Mouse (Mus musculus) liver, postnatal 0 days (tissue): ENCODE data around the gene Rab6a. TPM values are rescaled to one million over a fixed set of nuclear protein-coding genes. Genes with fewer than 3 reads are reported as not detected.

ENCODE experiments used
- ATAC-seq: fragments of 200-750 bp; cut with Nextera tagmentation; 2 replicates; pipeline ENCODE4 v1.8.0; 2017; ENCODE audit warnings: mild to moderate bottlenecking, moderate library complexity
- DNase-seq: peaks from one replicate; pipeline ENCODE4 v3.0.0-alpha.2; 2016
- H3K27ac ChIP-seq: fragments of 300-500 bp; sonication (generic); 2 replicates; pipeline ENCODE4 v1.5.1; 2014; ENCODE audit warnings: antibody characterized with exemption, moderate library complexity, mild to moderate bottlenecking, low read depth
- H3K27me3 ChIP-seq: fragments of 300-500 bp; sonication (generic); 2 replicates; pipeline ENCODE4 v1.6.1; 2014; ENCODE audit warnings: low read length, control low read depth, mixed read lengths; ENCODE audit not compliant: insufficient read depth
- H3K36me3 ChIP-seq: fragments of 300-500 bp; sonication (generic); replicated peaks from 2 replicates; pipeline ENCODE4 v1.6.1; 2014; ENCODE audit warnings: mild to moderate bottlenecking, control low read depth, low read length, moderate library complexity, mixed read lengths; ENCODE audit not compliant: insufficient read depth
- H3K4me1 ChIP-seq: fragments of 300-500 bp; sonication (generic); 2 replicates; pipeline ENCODE4 v1.6.1; 2014; ENCODE audit warnings: antibody characterized with exemption, mild to moderate bottlenecking, control low read depth; ENCODE audit not compliant: insufficient read depth
- H3K4me2 ChIP-seq: fragments of 300-500 bp; sonication (generic); 2 replicates; pipeline ENCODE4 v1.6.1; 2014; ENCODE audit warnings: low read depth, mild to moderate bottlenecking, low read length, moderate library complexity, mixed read lengths
- H3K4me3 ChIP-seq: fragments of 300-500 bp; sonication (generic); 2 replicates; pipeline ENCODE4 v1.5.1; 2014; ENCODE audit warnings: low read depth, low read length
- H3K9ac ChIP-seq: fragments of 300-500 bp; sonication (generic); replicated peaks from 2 replicates; pipeline ENCODE4 v1.6.1; 2014; ENCODE audit warnings: mild to moderate bottlenecking, moderate library complexity
- H3K9me3 ChIP-seq: fragments of 300-500 bp; sonication (generic); 2 replicates; pipeline ENCODE4 v1.6.1; 2016; ENCODE audit warnings: mild to moderate bottlenecking, control low read depth, low read length, mixed read lengths
- CTCF ChIP-seq: sonication (generic); IDR thresholded peaks from 2 replicates; pipeline ENCODE4 v1.5.1; 2016; ENCODE audit warnings: antibody characterized with exemption, low read depth
- EP300 ChIP-seq: IDR thresholded peaks from 2 replicates; pipeline ENCODE4 v1.6.1; 2016; ENCODE audit warnings: antibody characterized with exemption, low read depth, mild to moderate bottlenecking
- WGBS: fragments of 180-500 bp; shearing (Covaris S2); extraction: QIAGEN DNeasy Blood & Tissue Kit; methylation state at CpG from one replicate; pipeline ENCODE4 v1.1.7; 2014; ENCODE audit not compliant: insufficient replicate concordance; 5-methylcytosine and 5-hydroxymethylcytosine counted together
- polyA plus RNA-seq: library from polyadenylated mRNA; unstranded; fragments of >200 nt; fragmentation: Nextera tagmentation; extraction: Ambion mirVana; gene quantifications from 2 replicates; pipeline ENCODE4 v1.2.1, GENCODE M21; 2015

The Rab6a gene
- polyA plus RNA-seq, 1 experiment from 2014 or later: 44.8 TPM

- TF ChIP-seq CTCF (no peak), EP300 (no peak)
- peak; percentile 27 for DNase-seq
Measured at GRCm38 (mm10) chr7:100678948-100679880, 72.0 kb downstream of the Rab6a start.

GRCm38 (mm10) chr7:100681132-100681531 is 73.9 kb downstream of the Rab6a start:
- H3K27ac ChIP-seq: no peak overlapping the region
- WGBS: 48% methylated on average over 5 of the region's 5 CpGs
- TF ChIP-seq EP300 (no peak), CTCF (no peak)
- no peak overlapping the region for H3K4me3 ChIP-seq
- DNase-seq: no peak
- no peaks in the 10 kb centered on the region for H3K27me3 ChIP-seq
- no peaks in the 10 kb centered on the region for H3K9me3 ChIP-seq
- 0 out of 2 replicates have a peak, but pooled peaks cover 3% of the 10 kb centered on the region for H3K4me1 ChIP-seq
- ATAC-seq: no peak
- H3K9ac ChIP-seq: no peak overlapping the region; the same call in 1 of the 2 replicates
- no peak overlapping the region for H3K4me2 ChIP-seq
- no peaks in the 10 kb centered on the region for H3K36me3 ChIP-seq

More at GRCm38 (mm10) chr7:100678948-100679880, 72.0 kb downstream of the Rab6a start:
- H3K4me3 ChIP-seq: no peak overlapping the region
- no peak overlapping the region for H3K4me2 ChIP-seq
- 63% methylated on average over 15 of the region's 15 CpGs for WGBS
- H3K9me3 ChIP-seq: no peaks in the 10 kb centered on the region
- H3K4me1 ChIP-seq: no peaks in the 10 kb centered on the region
- H3K36me3 ChIP-seq: no peaks in the 10 kb centered on the region
- ATAC-seq: peak; percentile 84
- H3K27me3 ChIP-seq: no peaks in the 10 kb centered on the region
- no peak overlapping the region for H3K9ac ChIP-seq
- H3K27ac ChIP-seq: no peak overlapping the region

GRCm38 (mm10) chr7:100683241-100683640 is 76.0 kb downstream of the Rab6a start:
- H3K36me3 ChIP-seq: no peaks in the 10 kb centered on the region
- H3K4me3 ChIP-seq: no peak overlapping the region
- no peaks in the 10 kb centered on the region for H3K27me3 ChIP-seq
- 0 out of 2 replicates have a peak, but pooled peaks cover 3% of the 10 kb centered on the region for H3K4me1 ChIP-seq
- DNase-seq: no peak
- no peak for TF ChIP-seq CTCF
- WGBS: 93% methylated on average over 1 of the region's 1 CpGs
- no peaks in the 10 kb centered on the region for H3K9me3 ChIP-seq
- no peak overlapping the region for H3K27ac ChIP-seq
- no peak for ATAC-seq
- H3K4me2 ChIP-seq: no peak overlapping the region
- no peak overlapping the region for H3K9ac ChIP-seq

GRCm38 (mm10) chr7:100684081-100684480 is 76.9 kb downstream of the Rab6a start:
- ATAC-seq (peak; percentile 43), DNase-seq (no peak)
- H3K36me3 ChIP-seq: no peaks in the 10 kb centered on the region
- WGBS: 54% methylated on average over 5 of the region's 5 CpGs
- H3K4me1 ChIP-seq: 0 out of 2 replicates have a peak, but pooled peaks cover 3% of the 10 kb centered on the region
- H3K9me3 ChIP-seq: no peaks in the 10 kb centered on the region
- H3K9ac ChIP-seq: no peak overlapping the region
- H3K27ac ChIP-seq: peak overlapping the region; percentile 58
- H3K4me2 ChIP-seq: peak overlapping the region; percentile 23; the same call in 1 of the 2 replicates
- H3K4me3 ChIP-seq: no peak overlapping the region
- TF ChIP-seq EP300 (no peak), CTCF (no peak)
- H3K27me3 ChIP-seq: no peaks in the 10 kb centered on the region

GRCm38 (mm10) chr7:100684538-100684937 is 77.3 kb downstream of the Rab6a start:
- DNase-seq (peak; percentile 75), ATAC-seq (peak; percentile 85)
- WGBS: 31% methylated on average over 7 of the region's 7 CpGs
- Histone ChIP-seq H3K4me2 (0 out of 2 replicates have a peak overlapping the region, but pooled peaks have one; percentile 23), H3K9ac (no peak overlapping the region), H3K36me3 (no peaks in the 10 kb centered on the region), H3K4me1 (0 out of 2 replicates have a peak, but pooled peaks cover 3% of the 10 kb centered on the region), H3K4me3 (no peak overlapping the region), H3K27me3 (no peaks in the 10 kb centered on the region), H3K27ac (peak overlapping the region; percentile 58), H3K9me3 (no peaks in the 10 kb centered on the region)
- TF ChIP-seq CTCF (peak; percentile 99), EP300 (peak; percentile 96)
